Mouse (Mus musculus): Measurements from ENCODE around the gene Hhat. TPM values are rescaled to one million over a fixed set of nuclear protein-coding genes. Genes with fewer than 3 reads are reported as not detected.

The Hhat gene
- polyA plus RNA-seq, 1 experiment from 2014 or later, result 3.4 TPM

DNA sequence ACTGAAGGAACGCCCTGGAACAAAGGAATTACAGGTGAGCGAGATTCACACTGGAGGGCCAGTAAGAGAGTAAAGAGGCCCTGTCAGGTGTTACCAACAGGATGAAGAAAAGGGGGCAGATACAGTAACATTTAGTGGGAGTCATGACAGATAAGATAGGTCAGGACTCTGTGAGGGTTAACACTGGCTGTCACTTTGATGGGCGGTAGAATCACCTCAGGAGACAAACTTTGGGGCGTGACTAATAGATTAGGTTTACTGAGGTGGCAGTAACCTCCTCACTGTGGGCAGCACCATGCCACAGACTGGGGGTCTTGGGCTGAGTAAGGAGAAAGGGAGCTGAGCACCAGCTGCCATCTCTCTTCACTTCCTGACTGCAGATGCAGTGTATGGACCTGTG lies 121.0 kb downstream of the Hhat start:
- WGBS, result 88% methylated on average over 4 of the region's 4 CpGs
- Histone ChIP-seq H3K4me1 (ENCODE audit: control insufficient read depth, insufficient read depth, low read depth, low read length) (no peaks in the 10 kb centered on the region), H3K27ac (ENCODE audit: low read depth, low read length) (no peak overlapping the region), H3K4me2 (ENCODE audit: low read length) (no peak overlapping the region), H3K27me3 (replicated peaks; ENCODE audit: control insufficient read depth, insufficient read depth, low read length) (no peaks in the 10 kb centered on the region), H3K9me3 (ENCODE audit: control insufficient read depth, low read length) (no peaks in the 10 kb centered on the region), H3K4me3 (ENCODE audit: low read length) (no peak overlapping the region), H3K36me3 (ENCODE audit: control insufficient read depth, insufficient read depth, low read length) (no peaks in the 10 kb centered on the region), H3K9ac (ENCODE audit: low read depth, low read length) (no peak overlapping the region)
- ATAC-seq, result no peak

- Histone ChIP-seq H3K9ac (ENCODE audit: low read depth, low read length) (no peak overlapping the region), H3K4me3 (ENCODE audit: low read length) (no peak overlapping the region), H3K36me3 (ENCODE audit: control insufficient read depth, insufficient read depth, low read length) (no peaks in the 10 kb centered on the region), H3K4me1 (ENCODE audit: control insufficient read depth, insufficient read depth, low read depth, low read length) (no peaks in the 10 kb centered on the region), H3K9me3 (ENCODE audit: control insufficient read depth, low read length) (no peaks in the 10 kb centered on the region), H3K27ac (ENCODE audit: low read depth, low read length) (no peak overlapping the region), H3K4me2 (ENCODE audit: low read length) (no peak overlapping the region), H3K27me3 (replicated peaks; ENCODE audit: control insufficient read depth, insufficient read depth, low read length) (no peaks in the 10 kb centered on the region)
- no peak for ATAC-seq
- WGBS, result 60% methylated on average over 3 of the region's 3 CpGs
Observed at GRCm38 (mm10) chr1:192649233-192649632, 121.8 kb downstream of the Hhat start.

DNA sequence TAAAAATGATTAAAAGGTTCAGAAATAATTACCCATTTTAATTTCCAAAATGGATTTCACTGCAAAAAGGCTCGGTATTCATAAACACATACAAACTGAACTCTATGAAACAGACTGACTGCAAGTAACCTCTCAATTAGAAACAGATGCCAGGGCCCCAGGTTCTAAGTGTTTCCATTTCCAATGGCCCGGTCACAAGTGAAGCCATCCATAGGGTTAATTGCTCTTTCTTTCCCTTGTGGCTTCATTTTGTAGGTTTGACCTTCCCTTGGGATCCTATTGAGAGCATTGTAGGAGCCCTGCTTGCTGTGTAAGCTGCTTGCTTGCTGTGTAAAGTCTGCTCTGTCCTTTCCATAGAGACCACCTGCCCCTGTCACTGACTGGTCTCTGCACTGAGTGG lies 123.7 kb downstream of the Hhat start:
- no peak overlapping the region for H3K9ac ChIP-seq (ENCODE audit: low read depth, low read length)
- no peaks in the 10 kb centered on the region for H3K27me3 ChIP-seq (replicated peaks; ENCODE audit: control insufficient read depth, insufficient read depth, low read length)
- no peak overlapping the region for H3K4me2 ChIP-seq (ENCODE audit: low read length)
- no peak overlapping the region for H3K4me3 ChIP-seq (ENCODE audit: low read length)
- no peaks in the 10 kb centered on the region for H3K9me3 ChIP-seq (ENCODE audit: control insufficient read depth, low read length)
- H3K4me1 ChIP-seq (ENCODE audit: control insufficient read depth, insufficient read depth, low read depth, low read length), result no peaks in the 10 kb centered on the region
- H3K36me3 ChIP-seq (ENCODE audit: control insufficient read depth, insufficient read depth, low read length), result no peaks in the 10 kb centered on the region
- 71% methylated on average over 2 of the region's 2 CpGs for WGBS
- no peak for ATAC-seq
- no peak overlapping the region for H3K27ac ChIP-seq (ENCODE audit: low read depth, low read length)

DNA sequence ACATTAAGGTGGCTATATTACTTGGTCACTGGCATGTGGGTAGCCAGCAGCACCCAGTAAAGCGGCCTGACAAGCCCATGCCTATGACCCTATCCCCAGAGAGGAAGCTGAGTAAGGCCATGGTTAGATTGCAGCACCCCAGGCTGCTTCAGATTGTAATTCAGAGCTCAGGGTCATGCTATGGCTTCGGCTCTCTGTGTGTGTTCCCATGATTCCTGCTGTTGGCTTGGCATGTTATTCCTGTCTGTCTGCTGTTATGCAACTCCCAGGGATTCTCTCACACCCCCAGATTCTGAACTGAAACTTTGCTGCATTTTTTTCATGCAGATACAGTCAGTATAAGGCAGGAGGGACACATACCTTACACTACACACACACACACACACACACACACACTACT lies 128.9 kb downstream of the Hhat start:
- 66% methylated on average over 2 of the region's 2 CpGs for WGBS
- Histone ChIP-seq H3K36me3 (ENCODE audit: control insufficient read depth, insufficient read depth, low read length) (no peaks in the 10 kb centered on the region), H3K9me3 (ENCODE audit: control insufficient read depth, low read length) (no peaks in the 10 kb centered on the region), H3K9ac (ENCODE audit: low read depth, low read length) (no peak overlapping the region), H3K27me3 (replicated peaks; ENCODE audit: control insufficient read depth, insufficient read depth, low read length) (no peaks in the 10 kb centered on the region), H3K4me1 (ENCODE audit: control insufficient read depth, insufficient read depth, low read depth, low read length) (no peaks in the 10 kb centered on the region), H3K27ac (ENCODE audit: low read depth, low read length) (no peak overlapping the region), H3K4me3 (ENCODE audit: low read length) (no peak overlapping the region), H3K4me2 (ENCODE audit: low read length) (no peak overlapping the region)
- no peak for ATAC-seq

DNA sequence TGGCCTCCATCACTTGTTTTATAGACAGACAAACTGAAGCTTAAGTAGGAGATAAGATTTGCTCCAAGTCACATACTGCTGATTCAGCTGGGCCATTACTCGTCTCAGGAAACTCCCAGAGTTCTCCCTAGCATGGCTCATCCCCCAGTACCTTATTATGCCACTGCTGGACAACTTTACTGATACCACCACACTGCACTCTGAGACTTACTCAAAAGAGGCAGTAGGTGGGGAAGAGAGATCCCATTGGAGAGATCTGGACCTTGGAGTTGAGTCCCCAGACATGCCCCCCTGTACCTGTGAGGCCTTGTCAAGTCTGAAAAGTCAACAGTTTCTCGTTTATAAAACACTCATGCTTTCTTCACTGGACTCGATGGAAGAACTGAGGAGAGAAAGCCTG lies 131.8 kb downstream of the Hhat start:
- Histone ChIP-seq H3K4me2 (ENCODE audit: low read length) (no peak overlapping the region), H3K27ac (ENCODE audit: low read depth, low read length) (no peak overlapping the region), H3K27me3 (replicated peaks; ENCODE audit: control insufficient read depth, insufficient read depth, low read length) (no peaks in the 10 kb centered on the region), H3K4me1 (ENCODE audit: control insufficient read depth, insufficient read depth, low read depth, low read length) (no peaks in the 10 kb centered on the region), H3K36me3 (ENCODE audit: control insufficient read depth, insufficient read depth, low read length) (no peaks in the 10 kb centered on the region), H3K9me3 (ENCODE audit: control insufficient read depth, low read length) (no peaks in the 10 kb centered on the region), H3K9ac (ENCODE audit: low read depth, low read length) (no peak overlapping the region), H3K4me3 (ENCODE audit: low read length) (no peak overlapping the region)
- no peak for ATAC-seq
- WGBS, result 68% methylated on average over 3 of the region's 3 CpGs

- ATAC-seq, result no peak
- no peaks in the 10 kb centered on the region for H3K27me3 ChIP-seq (replicated peaks; ENCODE audit: control insufficient read depth, insufficient read depth, low read length)
- H3K4me1 ChIP-seq (ENCODE audit: control insufficient read depth, insufficient read depth, low read depth, low read length), result no peaks in the 10 kb centered on the region
- H3K9ac ChIP-seq (ENCODE audit: low read depth, low read length), result no peak overlapping the region
- no peaks in the 10 kb centered on the region for H3K9me3 ChIP-seq (ENCODE audit: control insufficient read depth, low read length)
- no peak overlapping the region for H3K4me3 ChIP-seq (ENCODE audit: low read length)
- WGBS, result 80% methylated on average over 2 of the region's 2 CpGs
- no peaks in the 10 kb centered on the region for H3K36me3 ChIP-seq (ENCODE audit: control insufficient read depth, insufficient read depth, low read length)
- H3K4me2 ChIP-seq (ENCODE audit: low read length), result no peak overlapping the region
- no peak overlapping the region for H3K27ac ChIP-seq (ENCODE audit: low read depth, low read length)
Observed at GRCm38 (mm10) chr1:192621843-192622242, 149.2 kb downstream of the Hhat start.

- H3K9ac ChIP-seq (ENCODE audit: low read depth, low read length), result no peak overlapping the region
- H3K4me3 ChIP-seq (ENCODE audit: low read length), result no peak overlapping the region
- H3K4me2 ChIP-seq (ENCODE audit: low read length), result no peak overlapping the region
- H3K36me3 ChIP-seq (ENCODE audit: control insufficient read depth, insufficient read depth, low read length), result no peaks in the 10 kb centered on the region
- H3K27ac ChIP-seq (ENCODE audit: low read depth, low read length), result no peak overlapping the region
- H3K9me3 ChIP-seq (ENCODE audit: control insufficient read depth, low read length), result no peaks in the 10 kb centered on the region
- no peaks in the 10 kb centered on the region for H3K27me3 ChIP-seq (replicated peaks; ENCODE audit: control insufficient read depth, insufficient read depth, low read length)
- no peak for ATAC-seq
- 61% methylated on average over 6 of the region's 6 CpGs for WGBS
- no peaks in the 10 kb centered on the region for H3K4me1 ChIP-seq (ENCODE audit: control insufficient read depth, insufficient read depth, low read depth, low read length)
Observed at GRCm38 (mm10) chr1:192613271-192613670, 157.8 kb downstream of the Hhat start.

GRCm38 (mm10) chr1:192611996-192612739 lies 158.9 kb downstream of the Hhat start:
- H3K9ac ChIP-seq (ENCODE audit: low read depth, low read length), result no peak overlapping the region
- H3K27ac ChIP-seq (ENCODE audit: low read depth, low read length), result no peak overlapping the region
- no peaks in the 10 kb centered on the region for H3K4me1 ChIP-seq (ENCODE audit: control insufficient read depth, insufficient read depth, low read depth, low read length)
- H3K4me2 ChIP-seq (ENCODE audit: low read length), result no peak overlapping the region
- H3K36me3 ChIP-seq (ENCODE audit: control insufficient read depth, insufficient read depth, low read length), result no peaks in the 10 kb centered on the region
- no peaks in the 10 kb centered on the region for H3K9me3 ChIP-seq (ENCODE audit: control insufficient read depth, low read length)
- no peaks in the 10 kb centered on the region for H3K27me3 ChIP-seq (replicated peaks; ENCODE audit: control insufficient read depth, insufficient read depth, low read length)
- WGBS, result 89% methylated on average over 11 of the region's 11 CpGs
- ATAC-seq, result no peak
- H3K4me3 ChIP-seq (ENCODE audit: low read length), result no peak overlapping the region

DNA sequence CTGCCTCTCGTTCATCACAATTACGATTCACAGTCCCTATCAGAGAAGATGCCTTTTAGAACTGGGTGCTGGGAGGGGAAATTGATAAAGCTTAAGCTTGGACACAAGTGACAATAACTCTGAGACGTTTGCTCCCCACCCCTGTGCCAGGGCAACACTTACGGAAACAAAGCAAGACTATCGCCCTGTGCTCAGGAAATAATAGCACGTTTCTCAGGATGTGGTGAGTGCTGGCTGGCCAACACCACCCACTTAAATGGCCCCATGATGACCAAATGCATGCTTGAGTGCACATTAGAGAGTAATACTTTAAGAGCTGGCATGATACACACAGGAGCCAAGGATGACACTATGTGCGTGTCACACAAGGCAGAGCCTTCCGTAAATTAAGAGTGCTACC lies 164.1 kb downstream of the Hhat start:
- no peak for ATAC-seq
- Histone ChIP-seq H3K9me3 (ENCODE audit: control insufficient read depth, low read length) (no peaks in the 10 kb centered on the region), H3K27ac (ENCODE audit: low read depth, low read length) (no peak overlapping the region), H3K4me3 (ENCODE audit: low read length) (no peak overlapping the region), H3K9ac (ENCODE audit: low read depth, low read length) (no peak overlapping the region), H3K4me2 (ENCODE audit: low read length) (no peak overlapping the region), H3K36me3 (ENCODE audit: control insufficient read depth, insufficient read depth, low read length) (no peaks in the 10 kb centered on the region), H3K4me1 (ENCODE audit: control insufficient read depth, insufficient read depth, low read depth, low read length) (peaks cover 7% of the 10 kb centered on the region), H3K27me3 (replicated peaks; ENCODE audit: control insufficient read depth, insufficient read depth, low read length) (no peaks in the 10 kb centered on the region)
- WGBS, result 84% methylated on average over 8 of the region's 8 CpGs

GRCm38 (mm10) chr1:192604413-192604812 lies 166.6 kb downstream of the Hhat start:
- H3K9ac ChIP-seq (ENCODE audit: low read depth, low read length), result no peak overlapping the region
- no peak overlapping the region for H3K4me3 ChIP-seq (ENCODE audit: low read length)
- no peak for ATAC-seq
- 45% methylated on average over 5 of the region's 5 CpGs for WGBS
- H3K27me3 ChIP-seq (replicated peaks; ENCODE audit: control insufficient read depth, insufficient read depth, low read length), result no peaks in the 10 kb centered on the region
- no peak overlapping the region for H3K27ac ChIP-seq (ENCODE audit: low read depth, low read length)
- no peaks in the 10 kb centered on the region for H3K36me3 ChIP-seq (ENCODE audit: control insufficient read depth, insufficient read depth, low read length)
- H3K4me2 ChIP-seq (ENCODE audit: low read length), result no peak overlapping the region
- no peaks in the 10 kb centered on the region for H3K9me3 ChIP-seq (ENCODE audit: control insufficient read depth, low read length)
- H3K4me1 ChIP-seq (ENCODE audit: control insufficient read depth, insufficient read depth, low read depth, low read length), result peaks cover 7% of the 10 kb centered on the region
